Mouse (Mus musculus) stomach, postnatal 0 days (tissue): ENCODE results near the gene Il1r1.

ENCODE experiments used
- CTCF ChIP-seq: IDR thresholded peaks from 2 replicates; pipeline ENCODE4 v1.5.1; 2016; ENCODE audit warnings: antibody characterized with exemption, low read depth, mild to moderate bottlenecking, moderate library complexity
- EP300 ChIP-seq: optimal IDR thresholded peaks from 2 replicates; pipeline ENCODE3; 2016; ENCODE audit warnings: antibody characterized with exemption

- no peak for TF ChIP-seq CTCF
- no peak for TF ChIP-seq EP300
These were observed 86.2 kb downstream of the Il1r1 start for GRCm38 (mm10) chr1:40311123-40311522.
